Mouse (Mus musculus) brain, embryonic 14.5 days (tissue): Measurements from ENCODE around the gene Lman2.

Experiments used
- CTCF ChIP-seq: fragments of 200-500 bp; IDR thresholded peaks from 2 replicates; pipeline ENCODE4 v1.5.1; 2012; ENCODE audit warnings: inconsistent platforms, mild to moderate bottlenecking, moderate library complexity, borderline replicate concordance; ENCODE audit not compliant: insufficient read depth, insufficient read length; ENCODE audit errors: extremely low read depth
- POLR2A ChIP-seq: fragments of 200-500 bp; IDR thresholded peaks from 2 replicates; pipeline ENCODE4 v1.6.1; 2012; ENCODE audit warnings: mild to moderate bottlenecking, inconsistent platforms, borderline replicate concordance; ENCODE audit not compliant: poor library complexity, insufficient read depth, insufficient read length, severe bottlenecking; ENCODE audit errors: extremely low read depth

DNA sequence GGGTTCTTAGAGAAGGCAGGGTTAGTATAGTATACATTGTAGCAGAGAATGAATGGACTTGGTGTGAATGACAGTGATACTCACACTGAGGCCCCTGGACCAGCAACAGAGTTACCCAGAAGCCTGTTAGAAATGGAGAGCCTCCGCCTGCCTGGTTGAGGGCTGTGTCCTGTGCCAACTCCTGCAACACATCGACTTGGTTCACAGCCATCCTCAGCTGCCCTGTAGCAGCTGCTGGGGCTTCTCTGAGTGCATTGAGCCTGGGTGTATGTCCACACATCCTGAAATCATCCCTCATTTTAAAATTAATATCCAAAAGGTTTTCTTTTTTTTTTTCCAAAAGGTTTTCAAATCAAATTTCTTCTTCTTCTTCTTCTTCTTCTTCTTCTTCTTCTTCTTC, 13.3 kb upstream of the Lman2 start:
- TF ChIP-seq CTCF: no peak
- no peak for TF ChIP-seq POLR2A
